Mouse (Mus musculus): ENCODE data around the gene Pigt.

GRCm38 (mm10) chr2:164523301-164523773, 26.0 kb downstream of the Pigt start:
- no peak for TF ChIP-seq CTCF (IDR thresholded peaks at IDR 0.05; ENCODE audit: low read depth)
- no peak for TF ChIP-seq EP300 (IDR thresholded peaks at IDR 0.05; ENCODE audit: low read depth)
